Mouse (Mus musculus): Measurements from ENCODE around the gene Erbb2. TPM values are rescaled to one million over a fixed set of nuclear protein-coding genes. Genes with fewer than 3 reads are reported as not detected.

Gene Erbb2
- polyA plus RNA-seq, 1 experiment from 2014 or later = 7.6 TPM

DNA sequence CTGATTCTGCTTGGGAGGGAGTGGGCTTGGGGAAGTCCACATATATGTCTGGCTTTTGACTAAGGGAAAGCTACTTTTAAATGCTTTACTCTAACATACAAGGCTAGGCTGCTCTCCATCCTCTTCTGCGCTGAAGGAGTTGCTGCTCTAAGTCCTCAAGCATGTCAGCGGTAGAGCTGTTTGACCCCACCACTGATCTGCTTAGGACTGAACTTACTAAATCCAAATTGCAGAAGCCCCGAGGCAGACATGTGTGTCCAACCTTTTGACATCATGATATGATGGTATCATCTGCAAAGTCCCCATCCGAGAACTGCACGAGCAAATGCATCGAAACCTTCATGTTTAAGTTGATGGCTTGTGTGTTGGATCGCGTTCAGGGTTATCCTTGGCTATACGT, 47.6 kb downstream of the Erbb2 start:
- H3K27me3 ChIP-seq (ENCODE audit: control insufficient read depth, insufficient read depth, low read length) = peaks cover 22% of the 10 kb centered on the region
- ATAC-seq (ENCODE audit: low FRiP score, low TSS enrichment) (no peak), DNase-seq (no peak)
- no peak overlapping the region for H3K27ac ChIP-seq (replicated peaks; ENCODE audit: low read depth, low read length)
- no peak overlapping the region for H3K4me3 ChIP-seq (replicated peaks; ENCODE audit: low read depth, low read length)
- H3K4me2 ChIP-seq (ENCODE audit: low read length) = no peak overlapping the region
- no peak overlapping the region for H3K9ac ChIP-seq (replicated peaks; ENCODE audit: low read length)
- peaks cover 9% of the 10 kb centered on the region; the same call in 1 of the 2 replicates for H3K4me1 ChIP-seq (ENCODE audit: control insufficient read depth, insufficient read depth, low read length)
- H3K36me3 ChIP-seq (ENCODE audit: control insufficient read depth, insufficient read depth, low read length) = no peaks in the 10 kb centered on the region
- no peaks in the 10 kb centered on the region for H3K9me3 ChIP-seq (ENCODE audit: control insufficient read depth, low read length)
- 86% methylated on average over 9 of the region's 9 CpGs for WGBS

DNA sequence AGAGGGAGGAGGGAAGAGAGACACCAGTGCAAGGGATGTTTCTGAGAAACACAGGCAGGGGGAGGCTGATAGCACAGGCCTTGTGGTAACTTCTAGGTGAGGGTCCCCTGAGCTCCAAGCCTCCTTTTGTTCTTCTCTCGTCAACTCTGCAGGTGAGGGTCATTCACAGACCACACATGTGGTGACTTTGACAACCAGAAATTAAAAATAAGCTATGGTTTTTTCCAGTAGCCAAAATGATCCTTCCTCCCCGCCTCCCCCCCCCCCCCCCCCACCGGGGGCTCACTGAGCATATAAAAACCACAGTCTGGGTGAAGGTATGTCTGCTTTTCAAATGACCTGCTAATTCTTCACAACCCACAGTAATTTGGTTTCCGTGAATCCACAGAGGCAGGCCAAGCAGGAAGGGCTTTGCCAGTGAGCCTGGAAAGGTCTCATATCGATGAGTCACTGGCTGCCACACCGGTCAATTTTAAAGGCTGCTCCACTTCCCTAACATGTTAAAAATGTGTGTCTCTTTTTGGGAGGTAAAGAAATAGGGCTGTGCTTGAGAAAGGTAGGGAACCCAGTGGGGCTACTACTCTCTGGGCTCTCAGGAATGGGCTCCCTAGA, 48.9 kb downstream of the Erbb2 start:
- ATAC-seq (ENCODE audit: low FRiP score, low TSS enrichment) (no peak), DNase-seq (no peak)
- peaks cover 22% of the 10 kb centered on the region for H3K27me3 ChIP-seq (ENCODE audit: control insufficient read depth, insufficient read depth, low read length)
- H3K4me2 ChIP-seq (ENCODE audit: low read length) = no peak overlapping the region
- H3K4me3 ChIP-seq (replicated peaks; ENCODE audit: low read depth, low read length) = no peak overlapping the region
- H3K9ac ChIP-seq (replicated peaks; ENCODE audit: low read length) = no peak overlapping the region
- 65% methylated on average over 6 of the region's 6 CpGs for WGBS
- no peaks in the 10 kb centered on the region for H3K9me3 ChIP-seq (ENCODE audit: control insufficient read depth, low read length)
- peaks cover 9% of the 10 kb centered on the region; the same call in 1 of the 2 replicates for H3K4me1 ChIP-seq (ENCODE audit: control insufficient read depth, insufficient read depth, low read length)
- no peak overlapping the region for H3K27ac ChIP-seq (replicated peaks; ENCODE audit: low read depth, low read length)
- H3K36me3 ChIP-seq (ENCODE audit: control insufficient read depth, insufficient read depth, low read length) = no peaks in the 10 kb centered on the region

DNA sequence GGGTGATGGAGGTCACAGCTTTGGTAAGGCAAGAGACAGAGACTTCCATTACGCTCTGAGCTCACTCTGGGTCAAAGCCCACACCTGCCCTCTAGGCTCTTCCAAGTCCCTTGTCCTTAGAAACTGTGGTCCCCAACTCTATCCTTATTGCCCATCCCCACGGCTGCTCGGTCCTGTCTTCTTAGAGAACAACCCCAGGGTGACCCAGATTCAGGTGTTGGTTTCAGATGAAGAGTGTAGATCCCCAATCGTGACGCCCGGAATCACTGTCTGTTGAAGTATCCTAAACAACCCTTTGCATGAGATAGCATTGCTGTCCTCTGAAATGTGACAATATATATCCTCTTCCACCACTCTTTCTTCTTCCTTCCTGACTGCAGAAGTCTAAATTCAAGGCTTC, 50.0 kb downstream of the Erbb2 start:
- no peaks in the 10 kb centered on the region for H3K36me3 ChIP-seq (ENCODE audit: control insufficient read depth, insufficient read depth, low read length)
- H3K4me1 ChIP-seq (ENCODE audit: control insufficient read depth, insufficient read depth, low read length) = peaks cover 6% of the 10 kb centered on the region; the same call in 1 of the 2 replicates
- H3K4me2 ChIP-seq (ENCODE audit: low read length) = no peak overlapping the region
- ATAC-seq (ENCODE audit: low FRiP score, low TSS enrichment) (no peak), DNase-seq (no peak)
- 95% methylated on average over 6 of the region's 6 CpGs for WGBS
- no peak overlapping the region for H3K4me3 ChIP-seq (replicated peaks; ENCODE audit: low read depth, low read length)
- H3K9me3 ChIP-seq (ENCODE audit: control insufficient read depth, low read length) = no peaks in the 10 kb centered on the region
- H3K9ac ChIP-seq (replicated peaks; ENCODE audit: low read length) = no peak overlapping the region
- peaks cover 22% of the 10 kb centered on the region for H3K27me3 ChIP-seq (ENCODE audit: control insufficient read depth, insufficient read depth, low read length)
- H3K27ac ChIP-seq (replicated peaks; ENCODE audit: low read depth, low read length) = no peak overlapping the region

DNA sequence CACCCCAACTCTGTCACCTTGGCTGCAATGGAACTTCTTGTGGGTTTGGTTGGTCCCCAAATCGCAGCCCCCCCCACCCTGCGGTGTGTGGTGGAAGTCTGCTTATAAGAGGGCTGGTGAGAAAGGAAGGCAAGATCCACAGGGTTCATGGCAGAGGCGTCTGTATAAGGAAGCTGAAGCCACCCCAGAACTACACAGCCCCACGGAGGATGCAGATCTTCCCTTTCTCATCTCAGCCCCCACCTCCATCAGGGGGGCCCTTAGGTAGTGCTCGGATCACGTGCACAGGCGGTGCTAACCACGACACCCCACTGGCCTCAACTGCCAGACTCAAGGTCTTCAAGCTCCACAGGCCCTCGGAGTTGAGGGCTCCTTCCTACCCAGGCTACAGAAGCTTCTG, 51.6 kb downstream of the Erbb2 start:
- ATAC-seq (ENCODE audit: low FRiP score, low TSS enrichment) (no peak), DNase-seq (no peak)
- no peaks in the 10 kb centered on the region for H3K4me1 ChIP-seq (ENCODE audit: control insufficient read depth, insufficient read depth, low read length)
- no peak overlapping the region for H3K4me2 ChIP-seq (ENCODE audit: low read length)
- H3K36me3 ChIP-seq (ENCODE audit: control insufficient read depth, insufficient read depth, low read length) = no peaks in the 10 kb centered on the region
- H3K27ac ChIP-seq (replicated peaks; ENCODE audit: low read depth, low read length) = no peak overlapping the region
- 88% methylated on average over 9 of the region's 9 CpGs for WGBS
- no peaks in the 10 kb centered on the region for H3K9me3 ChIP-seq (ENCODE audit: control insufficient read depth, low read length)
- H3K27me3 ChIP-seq (ENCODE audit: control insufficient read depth, insufficient read depth, low read length) = peaks cover 12% of the 10 kb centered on the region
- H3K9ac ChIP-seq (replicated peaks; ENCODE audit: low read length) = no peak overlapping the region
- H3K4me3 ChIP-seq (replicated peaks; ENCODE audit: low read depth, low read length) = no peak overlapping the region

DNA sequence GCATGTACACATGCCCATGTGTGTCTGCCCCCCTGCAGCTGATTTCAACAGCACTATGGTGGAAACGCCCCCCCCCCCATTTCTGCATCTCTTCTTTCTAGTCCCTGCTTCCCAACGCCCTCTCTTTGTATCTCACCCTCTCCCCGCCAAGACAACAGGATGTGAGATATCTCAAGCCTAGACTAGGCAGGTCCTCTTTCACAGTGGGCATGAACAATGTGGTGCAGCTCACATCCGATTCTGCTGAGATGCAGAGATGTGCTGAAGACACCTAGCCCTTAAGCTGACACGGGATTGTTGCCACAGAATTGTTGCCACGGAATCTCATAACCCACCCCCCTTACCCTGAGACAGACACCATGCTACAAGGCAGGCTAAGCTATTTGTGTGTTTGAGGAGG, 52.2 kb downstream of the Erbb2 start:
- Histone ChIP-seq H3K27me3 (ENCODE audit: control insufficient read depth, insufficient read depth, low read length) (peaks cover 6% of the 10 kb centered on the region), H3K4me1 (ENCODE audit: control insufficient read depth, insufficient read depth, low read length) (no peaks in the 10 kb centered on the region), H3K9ac (replicated peaks; ENCODE audit: low read length) (no peak overlapping the region), H3K4me2 (ENCODE audit: low read length) (no peak overlapping the region), H3K9me3 (ENCODE audit: control insufficient read depth, low read length) (no peaks in the 10 kb centered on the region), H3K27ac (replicated peaks; ENCODE audit: low read depth, low read length) (no peak overlapping the region), H3K36me3 (ENCODE audit: control insufficient read depth, insufficient read depth, low read length) (no peaks in the 10 kb centered on the region), H3K4me3 (replicated peaks; ENCODE audit: low read depth, low read length) (no peak overlapping the region)
- 79% methylated on average over 6 of the region's 6 CpGs for WGBS
- ATAC-seq (ENCODE audit: low FRiP score, low TSS enrichment) = no peak
- no peak for DNase-seq

DNA sequence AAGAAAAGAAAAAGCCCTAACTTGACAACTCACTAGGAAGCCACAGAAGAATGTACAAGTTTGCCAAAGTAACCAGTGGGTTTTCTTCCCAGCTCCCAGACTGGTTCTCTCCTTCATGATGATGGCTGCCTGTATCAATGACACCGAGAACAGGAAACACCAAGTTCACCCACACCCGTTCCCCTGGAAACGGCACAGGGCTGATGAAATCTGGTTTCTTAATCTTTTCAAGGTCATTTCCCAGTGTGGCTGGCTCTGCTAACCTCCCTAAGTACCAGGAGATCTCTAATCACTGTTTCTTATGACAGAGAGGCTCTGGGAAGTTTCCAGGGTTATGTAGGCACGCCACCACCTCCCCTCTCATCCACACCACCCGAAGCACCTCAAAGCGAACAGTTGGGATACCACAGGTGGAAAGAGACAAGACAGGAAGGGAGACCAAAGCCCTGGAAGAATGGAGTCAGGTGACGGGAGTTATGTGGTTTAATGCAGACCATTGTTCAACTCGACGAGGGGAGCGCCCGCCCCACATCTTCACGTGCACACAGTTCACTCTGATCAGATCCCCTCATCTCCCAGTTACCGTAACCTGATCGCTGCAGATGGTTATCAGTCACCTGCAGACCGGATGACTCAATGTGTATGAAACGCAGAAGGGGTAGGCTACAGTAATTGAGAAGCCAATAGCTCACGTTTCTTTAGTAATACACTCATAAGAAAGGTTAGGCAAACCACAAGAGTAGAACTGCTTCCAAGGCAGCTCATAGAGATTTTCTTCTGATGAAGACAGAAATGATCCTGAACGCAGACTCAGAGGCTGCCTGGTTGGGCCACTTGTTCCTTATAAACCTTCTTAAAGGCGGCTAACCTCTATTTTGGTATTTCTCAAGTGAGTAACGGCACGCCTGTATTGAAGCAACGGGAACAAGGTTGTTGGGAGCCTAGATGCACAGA, 57.8 kb downstream of the Erbb2 start:
- no peak overlapping the region for H3K9ac ChIP-seq (replicated peaks; ENCODE audit: low read length)
- H3K27me3 ChIP-seq (ENCODE audit: control insufficient read depth, insufficient read depth, low read length) = no peaks in the 10 kb centered on the region
- no peak overlapping the region for H3K27ac ChIP-seq (replicated peaks; ENCODE audit: low read depth, low read length)
- H3K4me1 ChIP-seq (ENCODE audit: control insufficient read depth, insufficient read depth, low read length) = 0 out of 2 replicates have a peak, but pooled peaks cover 4% of the 10 kb centered on the region
- DNase-seq (no peak), ATAC-seq (ENCODE audit: low FRiP score, low TSS enrichment) (no peak)
- no peak overlapping the region for H3K4me2 ChIP-seq (ENCODE audit: low read length)
- H3K9me3 ChIP-seq (ENCODE audit: control insufficient read depth, low read length) = no peaks in the 10 kb centered on the region
- no peak overlapping the region for H3K4me3 ChIP-seq (replicated peaks; ENCODE audit: low read depth, low read length)
- no peaks in the 10 kb centered on the region for H3K36me3 ChIP-seq (ENCODE audit: control insufficient read depth, insufficient read depth, low read length)
- WGBS = 84% methylated on average over 22 of the region's 22 CpGs

DNA sequence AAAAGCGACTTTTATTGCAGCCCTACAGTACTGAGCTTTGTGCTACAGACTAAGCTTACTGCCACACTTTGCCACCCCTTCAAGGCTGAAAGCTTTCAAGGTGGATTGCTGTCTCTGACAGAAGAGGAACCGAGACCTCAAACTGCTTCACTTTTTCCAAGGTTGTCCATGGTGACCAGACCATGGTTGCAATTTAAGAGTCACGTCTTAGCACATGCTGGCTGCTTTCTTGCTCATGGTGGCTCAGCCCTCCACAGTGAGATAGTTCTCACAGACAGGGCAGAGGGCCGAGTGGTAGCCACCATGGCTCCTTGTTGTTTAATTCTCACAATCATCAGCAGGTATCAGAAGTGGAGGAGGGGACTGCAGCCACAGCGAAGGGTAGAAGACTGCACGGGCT, 58.5 kb downstream of the Erbb2 start:
- Histone ChIP-seq H3K27me3 (ENCODE audit: control insufficient read depth, insufficient read depth, low read length) (no peaks in the 10 kb centered on the region), H3K4me2 (ENCODE audit: low read length) (no peak overlapping the region), H3K27ac (replicated peaks; ENCODE audit: low read depth, low read length) (no peak overlapping the region), H3K36me3 (ENCODE audit: control insufficient read depth, insufficient read depth, low read length) (no peaks in the 10 kb centered on the region), H3K9me3 (ENCODE audit: control insufficient read depth, low read length) (no peaks in the 10 kb centered on the region), H3K4me3 (replicated peaks; ENCODE audit: low read depth, low read length) (no peak overlapping the region), H3K9ac (replicated peaks; ENCODE audit: low read length) (no peak overlapping the region), H3K4me1 (ENCODE audit: control insufficient read depth, insufficient read depth, low read length) (0 out of 2 replicates have a peak, but pooled peaks cover 4% of the 10 kb centered on the region)
- ATAC-seq (ENCODE audit: low FRiP score, low TSS enrichment) (no peak), DNase-seq (no peak)
- WGBS = 81% methylated on average over 6 of the region's 6 CpGs

DNA sequence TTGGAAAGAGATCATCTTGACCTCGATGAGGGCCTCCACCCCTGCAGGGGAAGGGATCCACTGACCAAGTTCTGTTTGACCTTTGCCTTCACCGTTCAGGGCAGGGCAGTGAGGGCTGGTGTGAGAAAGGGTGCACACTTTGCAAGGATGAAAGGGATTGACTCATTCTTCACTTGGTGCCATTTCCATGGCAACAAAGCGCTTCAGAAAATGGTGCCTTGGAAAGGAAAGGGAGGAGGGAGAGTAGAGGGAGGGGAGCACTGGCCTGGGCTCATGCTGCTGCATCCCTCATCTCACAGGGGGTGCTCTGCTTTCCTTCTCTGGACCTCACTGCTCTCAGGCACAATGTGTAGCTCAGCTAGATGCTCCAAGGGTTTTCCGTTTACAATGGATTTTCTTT, 60.4 kb downstream of the Erbb2 start:
- Histone ChIP-seq H3K4me1 (ENCODE audit: control insufficient read depth, insufficient read depth, low read length) (0 out of 2 replicates have a peak, but pooled peaks cover 4% of the 10 kb centered on the region), H3K36me3 (ENCODE audit: control insufficient read depth, insufficient read depth, low read length) (no peaks in the 10 kb centered on the region), H3K4me2 (ENCODE audit: low read length) (no peak overlapping the region), H3K27ac (replicated peaks; ENCODE audit: low read depth, low read length) (no peak overlapping the region), H3K27me3 (ENCODE audit: control insufficient read depth, insufficient read depth, low read length) (no peaks in the 10 kb centered on the region), H3K9me3 (ENCODE audit: control insufficient read depth, low read length) (no peaks in the 10 kb centered on the region), H3K4me3 (replicated peaks; ENCODE audit: low read depth, low read length) (no peak overlapping the region), H3K9ac (replicated peaks; ENCODE audit: low read length) (no peak overlapping the region)
- ATAC-seq (ENCODE audit: low FRiP score, low TSS enrichment) (no peak), DNase-seq (no peak)
- WGBS = 28% methylated on average over 4 of the region's 4 CpGs
